ENCODE assay signal across 15 mouse cellular contexts in genomic region chr2:26119626-26120025, GRCm38 (mm10). TPM values are rescaled to one million over a fixed set of nuclear protein-coding genes. Genes with fewer than 3 reads are reported as not detected.
DNase-seq lines count a peak whose midpoint lies in the region; ATAC-seq lines count a peak whose summit lies in the region.
"Had no signal": no experiment of that assay in that cellular context is flagged by ENCODE, and none has a peak within 500 bp of the region (broad histone marks: within the 10 kb centered on the region; RNA-seq: fewer than 3 reads in every experiment).

No protein-coding gene starts in this region.

- H3K4me1 ChIP-seq in heart, embryonic 15.5 days (replicated peaks), result peaks cover 62% of the 10 kb centered on the region
- H3K4me1 ChIP-seq in megakaryocyte, embryonic 14.5 days, result peaks cover 89% of the 10 kb centered on the region
- peaks cover 22% of the 10 kb centered on the region for H3K4me1 ChIP-seq in hindbrain, embryonic 12.5 days

- peaks cover 8% of the 10 kb centered on the region for H3K27me3 ChIP-seq in heart, embryonic 15.5 days
- peaks cover 55% of the 10 kb centered on the region for H3K27me3 ChIP-seq in megakaryocyte, embryonic 14.5 days (replicated peaks)
- H3K27me3 ChIP-seq in hindbrain, embryonic 12.5 days, result peaks cover 54% of the 10 kb centered on the region

- H3K9ac ChIP-seq in heart, embryonic 15.5 days, result no peak overlapping the region
- H3K9ac ChIP-seq in hindbrain, embryonic 12.5 days, result no peak overlapping the region
- H3K9ac ChIP-seq: forebrain, embryonic 15.5 days had no signal

- WGBS in heart, embryonic 15.5 days, result 41% methylated on average over 2 of the region's 2 CpGs
- 73% methylated on average over 2 of the region's 2 CpGs for WGBS in hindbrain, embryonic 12.5 days

- H3K4me3 ChIP-seq in heart, embryonic 15.5 days, result no peak overlapping the region
- H3K4me3 ChIP-seq in megakaryocyte, embryonic 14.5 days (replicated peaks), result peak overlapping the region; percentile 40
- no peak overlapping the region for H3K4me3 ChIP-seq in hindbrain, embryonic 12.5 days
- H3K4me3 ChIP-seq: forebrain, embryonic 15.5 days; heart, embryonic 10.5 days; limb, embryonic 12.5 days had no signal

- H3K27ac ChIP-seq in heart, embryonic 15.5 days, result peak overlapping the region; percentile 78; the same call in 1 of the 2 replicates
- H3K27ac ChIP-seq in hindbrain, embryonic 12.5 days, result no peak overlapping the region
- H3K27ac ChIP-seq: limb, embryonic 12.5 days had no signal

- no peaks in the 10 kb centered on the region for H3K36me3 ChIP-seq in heart, embryonic 15.5 days
- peaks cover 21% of the 10 kb centered on the region for H3K36me3 ChIP-seq in megakaryocyte, embryonic 14.5 days (replicated peaks; ENCODE audit: low read length)
- no peaks in the 10 kb centered on the region for H3K36me3 ChIP-seq in hindbrain, embryonic 12.5 days
- H3K36me3 ChIP-seq: forebrain, embryonic 15.5 days; heart, embryonic 10.5 days; limb, embryonic 12.5 days had no signal

- no peak overlapping the region for H3K4me2 ChIP-seq in heart, embryonic 15.5 days
- no peak overlapping the region for H3K4me2 ChIP-seq in hindbrain, embryonic 12.5 days (replicated peaks)
- H3K4me2 ChIP-seq: forebrain, embryonic 15.5 days; limb, embryonic 12.5 days had no signal

- intact Hi-C loops in heart, postnatal 14 days (cut with DNase I), result no loop called here

- no peaks in the 10 kb centered on the region for H3K9me3 ChIP-seq in heart, embryonic 15.5 days (replicated peaks)
- no peaks in the 10 kb centered on the region for H3K9me3 ChIP-seq in megakaryocyte, embryonic 14.5 days
- H3K9me3 ChIP-seq in hindbrain, embryonic 12.5 days (replicated peaks), result no peaks in the 10 kb centered on the region
- H3K9me3 ChIP-seq: forebrain, embryonic 15.5 days; heart, embryonic 10.5 days; limb, embryonic 12.5 days had no signal

- ATAC-seq in heart, embryonic 15.5 days (replicated peaks; ENCODE audit: insufficient number of reproducible peaks, insufficient read depth, low FRiP score, low read depth), result no peak
- ATAC-seq in hindbrain, embryonic 12.5 days (ENCODE audit: low FRiP score), result no peak
- ATAC-seq: forebrain, embryonic 15.5 days had no signal

- no peak for DNase-seq in heart, postnatal 14 days
- peak; percentile 23 for DNase-seq in lung, postnatal 36 days
- DNase-seq in lung, postnatal 4 days, result no peak
- DNase-seq in right cerebral cortex, adult 18-20 months, result no peak
- DNase-seq: adrenal gland, postnatal 14 days; lung, adult 18-20 months; retina, postnatal 1 day; spleen, adult 18-20 months; thymus, postnatal 4 days had no signal

RNA-seq across cellular contexts. Expression of gene Nacc2, which starts 3.4 kb away (rescaled TPM):
- 5.2 and 8.0 TPM in 2 replicates for polyA plus RNA-seq in heart, embryonic 15.5 days (2015; fragmentation: Nextera tagmentation; extraction: Ambion mirVana)
- total RNA-seq in heart, postnatal 14 days (2021), result 10 to 100 TPM; 16.3 to 19.1 TPM
- polyA plus RNA-seq in megakaryocyte, embryonic 14.5 days (2012; ENCODE audit: insufficient read depth, low replicate concordance), result 63.1 and 124 TPM in 2 replicates
- 12.6 and 15.0 TPM in 2 replicates for polyA plus RNA-seq in hindbrain, embryonic 12.5 days (2016; fragmentation: Nextera tagmentation; extraction: Ambion mirVana)
